Mouse (Mus musculus): Measurements from ENCODE around the gene Fam129a. TPM values are rescaled to one million over a fixed set of nuclear protein-coding genes. Genes with fewer than 3 reads are reported as not detected.
A peak's percentile ranks its signal among the peaks of the same experiment; 100 is the strongest.

The Fam129a gene
- polyA plus RNA-seq (2012; rRNA removed): 6.4 and 7.7 TPM in 2 replicates

- Histone ChIP-seq H3K4me3 (ENCODE audit: control insufficient read depth, insufficient read depth, low read length) (peak within 1 kb of the TSS; percentile 67), H3K4me1 (replicated peaks; ENCODE audit: control insufficient read depth, insufficient read depth, low read length) (peaks cover 8% of the 10 kb centered on the region), H3K27me3 (ENCODE audit: control insufficient read depth, insufficient read depth, low read length) (no peaks in the 10 kb centered on the region), H3K36me3 (ENCODE audit: control insufficient read depth, insufficient read depth, low read length) (no peaks in the 10 kb centered on the region), H3K27ac (ENCODE audit: control insufficient read depth, insufficient read depth, low read length) (no peak within 1 kb of the TSS)
- TF ChIP-seq POLR2A (IDR thresholded peaks at IDR 0.05; ENCODE audit: control insufficient read depth, extremely low read depth, insufficient read depth, low read length, poor library complexity) (no peak), CTCF (IDR thresholded peaks at IDR 0.05; ENCODE audit: borderline replicate concordance, control insufficient read depth, extremely low read depth, insufficient read depth, low read length, poor library complexity) (no peak)
- DNase-seq: peak; percentile 23
- 9% methylated on average over 46 of the region's 46 CpGs for WGBS
Measured at GRCm38 (mm10) chr1:151570981-151571837, at the start of gene Fam129a. Fam129a (plus strand) TSS chr1:151571186.

- Histone ChIP-seq H3K4me1 (replicated peaks; ENCODE audit: control insufficient read depth, insufficient read depth, low read length) (no peaks in the 10 kb centered on the region), H3K27me3 (ENCODE audit: control insufficient read depth, insufficient read depth, low read length) (no peaks in the 10 kb centered on the region), H3K4me3 (ENCODE audit: control insufficient read depth, insufficient read depth, low read length) (no peak overlapping the region), H3K36me3 (ENCODE audit: control insufficient read depth, insufficient read depth, low read length) (no peaks in the 10 kb centered on the region), H3K27ac (ENCODE audit: control insufficient read depth, insufficient read depth, low read length) (no peak overlapping the region; the same call in 1 of the 2 replicates)
- TF ChIP-seq POLR2A (IDR thresholded peaks at IDR 0.05; ENCODE audit: control insufficient read depth, extremely low read depth, insufficient read depth, low read length, poor library complexity) (no peak), CTCF (IDR thresholded peaks at IDR 0.05; ENCODE audit: borderline replicate concordance, control insufficient read depth, extremely low read depth, insufficient read depth, low read length, poor library complexity) (no peak)
- 96% methylated on average over 3 of the region's 3 CpGs for WGBS
- DNase-seq: no peak
Measured at GRCm38 (mm10) chr1:151526701-151527100, 44.3 kb upstream of the Fam129a start.

- no peak overlapping the region for H3K4me3 ChIP-seq (ENCODE audit: control insufficient read depth, insufficient read depth, low read length)
- no peaks in the 10 kb centered on the region for H3K36me3 ChIP-seq (ENCODE audit: control insufficient read depth, insufficient read depth, low read length)
- TF ChIP-seq CTCF (IDR thresholded peaks at IDR 0.05; ENCODE audit: borderline replicate concordance, control insufficient read depth, extremely low read depth, insufficient read depth, low read length, poor library complexity) (no peak), POLR2A (IDR thresholded peaks at IDR 0.05; ENCODE audit: control insufficient read depth, extremely low read depth, insufficient read depth, low read length, poor library complexity) (no peak)
- WGBS: 91% methylated on average over 6 of the region's 6 CpGs
- no peak overlapping the region for H3K27ac ChIP-seq (ENCODE audit: control insufficient read depth, insufficient read depth, low read length)
- no peaks in the 10 kb centered on the region for H3K27me3 ChIP-seq (ENCODE audit: control insufficient read depth, insufficient read depth, low read length)
- no peaks in the 10 kb centered on the region for H3K4me1 ChIP-seq (replicated peaks; ENCODE audit: control insufficient read depth, insufficient read depth, low read length)
- no peak for DNase-seq
Measured at GRCm38 (mm10) chr1:151543796-151544477, 27.0 kb upstream of the Fam129a start.

DNA sequence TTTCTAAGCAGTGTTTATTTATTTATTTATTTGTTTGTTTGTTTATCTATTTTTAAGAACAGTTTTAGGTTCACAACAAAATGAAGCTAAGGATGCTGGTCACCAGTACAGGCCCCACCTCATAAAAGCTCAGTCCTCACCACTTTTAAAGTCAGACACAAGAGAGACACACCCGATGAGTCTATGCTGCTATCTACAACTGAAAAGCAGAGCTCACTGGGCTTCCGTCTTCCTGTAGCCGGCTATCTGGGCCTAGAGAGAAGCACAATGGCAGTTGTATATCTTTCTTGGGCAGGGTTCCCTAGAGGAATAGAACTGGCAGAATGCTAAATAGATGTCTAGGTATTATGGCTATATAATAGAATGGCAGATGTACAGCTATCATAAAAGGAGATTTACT, 26.4 kb upstream of the Fam129a start:
- no peak for DNase-seq
- no peak overlapping the region for H3K4me3 ChIP-seq (ENCODE audit: control insufficient read depth, insufficient read depth, low read length)
- H3K27ac ChIP-seq (ENCODE audit: control insufficient read depth, insufficient read depth, low read length): no peak overlapping the region
- no peak for TF ChIP-seq POLR2A (IDR thresholded peaks at IDR 0.05; ENCODE audit: control insufficient read depth, extremely low read depth, insufficient read depth, low read length, poor library complexity)
- no peak for TF ChIP-seq CTCF (IDR thresholded peaks at IDR 0.05; ENCODE audit: borderline replicate concordance, control insufficient read depth, extremely low read depth, insufficient read depth, low read length, poor library complexity)
- 97% methylated on average over 3 of the region's 3 CpGs for WGBS
- no peaks in the 10 kb centered on the region for H3K4me1 ChIP-seq (replicated peaks; ENCODE audit: control insufficient read depth, insufficient read depth, low read length)
- no peaks in the 10 kb centered on the region for H3K27me3 ChIP-seq (ENCODE audit: control insufficient read depth, insufficient read depth, low read length)
- H3K36me3 ChIP-seq (ENCODE audit: control insufficient read depth, insufficient read depth, low read length): no peaks in the 10 kb centered on the region

DNA sequence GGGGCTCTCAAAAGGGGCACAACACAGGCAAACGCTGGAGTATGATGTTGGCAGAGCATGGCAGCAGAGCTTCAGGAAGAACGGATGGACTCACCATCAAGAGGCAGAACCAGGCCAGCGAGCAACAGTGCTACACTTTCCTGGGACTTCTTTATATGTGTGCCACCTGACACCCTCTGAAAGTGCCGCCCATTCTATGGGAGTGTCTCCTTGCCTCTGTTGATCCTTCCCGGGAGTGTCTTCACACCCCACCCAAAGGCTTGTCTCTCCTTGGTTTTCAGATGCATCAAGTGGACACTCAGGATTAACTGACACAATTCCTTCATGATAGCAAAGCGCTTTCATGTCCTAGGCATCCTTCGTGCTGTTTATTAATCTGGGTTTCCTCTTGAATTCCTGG, 25.4 kb upstream of the Fam129a start:
- Histone ChIP-seq H3K36me3 (ENCODE audit: control insufficient read depth, insufficient read depth, low read length) (no peaks in the 10 kb centered on the region), H3K27me3 (ENCODE audit: control insufficient read depth, insufficient read depth, low read length) (no peaks in the 10 kb centered on the region), H3K27ac (ENCODE audit: control insufficient read depth, insufficient read depth, low read length) (no peak overlapping the region), H3K4me3 (ENCODE audit: control insufficient read depth, insufficient read depth, low read length) (no peak overlapping the region), H3K4me1 (replicated peaks; ENCODE audit: control insufficient read depth, insufficient read depth, low read length) (no peaks in the 10 kb centered on the region)
- 88% methylated on average over 7 of the region's 7 CpGs for WGBS
- no peak for TF ChIP-seq CTCF (IDR thresholded peaks at IDR 0.05; ENCODE audit: borderline replicate concordance, control insufficient read depth, extremely low read depth, insufficient read depth, low read length, poor library complexity)
- TF ChIP-seq POLR2A (IDR thresholded peaks at IDR 0.05; ENCODE audit: control insufficient read depth, extremely low read depth, insufficient read depth, low read length, poor library complexity): no peak
- no peak for DNase-seq

- 95% methylated on average over 8 of the region's 8 CpGs for WGBS
- no peak for DNase-seq
- Histone ChIP-seq H3K4me1 (replicated peaks; ENCODE audit: control insufficient read depth, insufficient read depth, low read length) (no peaks in the 10 kb centered on the region), H3K27me3 (ENCODE audit: control insufficient read depth, insufficient read depth, low read length) (no peaks in the 10 kb centered on the region), H3K27ac (ENCODE audit: control insufficient read depth, insufficient read depth, low read length) (no peak overlapping the region), H3K4me3 (ENCODE audit: control insufficient read depth, insufficient read depth, low read length) (no peak overlapping the region), H3K36me3 (ENCODE audit: control insufficient read depth, insufficient read depth, low read length) (no peaks in the 10 kb centered on the region)
- no peak for TF ChIP-seq CTCF (IDR thresholded peaks at IDR 0.05; ENCODE audit: borderline replicate concordance, control insufficient read depth, extremely low read depth, insufficient read depth, low read length, poor library complexity)
Measured at GRCm38 (mm10) chr1:151548896-151549610, 21.9 kb upstream of the Fam129a start.

All from thymus, adult 2 months (tissue).